Mouse (Mus musculus): ENCODE results near the gene Trappc6a. TPM values are rescaled to one million over a fixed set of nuclear protein-coding genes. Genes with fewer than 3 reads are reported as not detected.

Gene Trappc6a
- polyA plus RNA-seq, 1 experiment from 2014 or later: 73.2 TPM

DNA sequence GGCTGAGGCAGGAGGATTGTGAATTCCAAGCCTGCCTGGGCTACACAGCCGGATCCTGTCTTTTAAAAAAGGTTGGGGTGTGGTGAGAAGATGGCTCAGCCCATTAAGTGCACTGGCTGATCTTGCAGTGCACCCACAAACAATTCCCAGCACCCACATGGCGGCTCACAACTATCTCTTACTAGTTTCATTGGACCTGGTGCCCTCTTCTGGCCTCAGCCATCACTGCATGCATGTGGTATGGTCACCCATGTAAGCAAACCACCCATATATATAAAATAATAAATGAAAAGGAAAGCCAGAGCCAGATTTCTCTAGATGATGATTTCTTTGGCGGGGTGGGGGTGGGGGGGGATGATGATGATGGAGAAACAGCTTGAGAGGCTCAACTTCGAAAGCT lies 56.3 kb downstream of the Trappc6a start:
- Histone ChIP-seq H3K9me3 (replicated peaks) (no peaks in the 10 kb centered on the region; the same call in 1 of the 2 replicates), H3K4me2 (no peak overlapping the region), H3K36me3 (peaks cover 29% of the 10 kb centered on the region), H3K9ac (no peak overlapping the region), H3K4me3 (no peak overlapping the region), H3K27ac (no peak overlapping the region), H3K27me3 (no peaks in the 10 kb centered on the region), H3K4me1 (replicated peaks) (peaks cover 28% of the 10 kb centered on the region)
- ATAC-seq (replicated peaks; ENCODE audit: insufficient number of reproducible peaks, insufficient read depth, low FRiP score, low read depth): no peak
- WGBS: 95% methylated on average over 4 of the region's 4 CpGs

Other genes starting within 250 kb of the Trappc6a start
- gene Vasp, start 236.6 kb upstream of the Trappc6a start, polyA plus RNA-seq (2015; fragmentation: Nextera tagmentation; extraction: Ambion mirVana): 81.2 and 81.6 TPM in 2 replicates
- 0.11 and 0.16 TPM in 2 replicates for gene Ppm1n, start 228.3 kb upstream of the Trappc6a start, polyA plus RNA-seq (2015; fragmentation: Nextera tagmentation; extraction: Ambion mirVana)
- gene Rtn2, start 225.8 kb upstream of the Trappc6a start, polyA plus RNA-seq (2015; fragmentation: Nextera tagmentation; extraction: Ambion mirVana): 27.2 TPM in 2 replicates
- gene Fosb, start 198.3 kb upstream of the Trappc6a start, polyA plus RNA-seq (2015; fragmentation: Nextera tagmentation; extraction: Ambion mirVana): 0.20 and 0.47 TPM in 2 replicates
- 59.8 and 60.3 TPM in 2 replicates for gene Ercc1, start 163.6 kb upstream of the Trappc6a start, polyA plus RNA-seq (2015; fragmentation: Nextera tagmentation; extraction: Ambion mirVana)
- gene Cd3eap, start 148.9 kb upstream of the Trappc6a start, polyA plus RNA-seq (2015; fragmentation: Nextera tagmentation; extraction: Ambion mirVana): 13.6 and 15.5 TPM in 2 replicates
- gene Ppp1r13l, start 148.6 kb upstream of the Trappc6a start, polyA plus RNA-seq (2015; fragmentation: Nextera tagmentation; extraction: Ambion mirVana): 13.5 and 14.4 TPM in 2 replicates
- gene Ercc2, start 126.4 kb upstream of the Trappc6a start, polyA plus RNA-seq (2015; fragmentation: Nextera tagmentation; extraction: Ambion mirVana): 8.9 and 11.3 TPM in 2 replicates
- 3.0 and 4.3 TPM in 2 replicates for gene Klc3, start 104.3 kb upstream of the Trappc6a start, polyA plus RNA-seq (2015; fragmentation: Nextera tagmentation; extraction: Ambion mirVana)
- gene Ckm, start 103.6 kb upstream of the Trappc6a start, polyA plus RNA-seq (2015; fragmentation: Nextera tagmentation; extraction: Ambion mirVana): 1,612 and 2,052 TPM in 2 replicates
- gene Mark4, start 49.6 kb upstream of the Trappc6a start, polyA plus RNA-seq (2015; fragmentation: Nextera tagmentation; extraction: Ambion mirVana): 7.6 and 8.5 TPM in 2 replicates
- gene Exoc3l2, start 45.1 kb upstream of the Trappc6a start, polyA plus RNA-seq (2015; fragmentation: Nextera tagmentation; extraction: Ambion mirVana): 0.91 and 1.1 TPM in 2 replicates
- gene Bloc1s3, start within 50 bp of the Trappc6a start, polyA plus RNA-seq (2015; fragmentation: Nextera tagmentation; extraction: Ambion mirVana): 1.5 and 1.7 TPM in 2 replicates
- gene Nkpd1, start 9.4 kb downstream of the Trappc6a start, polyA plus RNA-seq (2015; fragmentation: Nextera tagmentation; extraction: Ambion mirVana): not detected in 2 replicates
- gene Ppp1r37, start 54.7 kb downstream of the Trappc6a start, polyA plus RNA-seq (2015; fragmentation: Nextera tagmentation; extraction: Ambion mirVana): 15.8 and 24.0 TPM in 2 replicates
- 0.38 and 0.42 TPM in 2 replicates for gene Zfp296, start 68.9 kb downstream of the Trappc6a start, polyA plus RNA-seq (2015; fragmentation: Nextera tagmentation; extraction: Ambion mirVana)
- gene Gemin7, start 69.2 kb downstream of the Trappc6a start, polyA plus RNA-seq (2015; fragmentation: Nextera tagmentation; extraction: Ambion mirVana): 111 and 131 TPM in 2 replicates
- 28.5 and 39.0 TPM in 2 replicates for gene Clasrp, start 96.1 kb downstream of the Trappc6a start, polyA plus RNA-seq (2015; fragmentation: Nextera tagmentation; extraction: Ambion mirVana)
- gene Relb, start 121.0 kb downstream of the Trappc6a start, polyA plus RNA-seq (2015; fragmentation: Nextera tagmentation; extraction: Ambion mirVana): 6.1 and 10.0 TPM in 2 replicates
- 67.3 and 83.2 TPM in 2 replicates for gene Clptm1, start 156.6 kb downstream of the Trappc6a start, polyA plus RNA-seq (2015; fragmentation: Nextera tagmentation; extraction: Ambion mirVana)
- gene Apoc2, start 169.5 kb downstream of the Trappc6a start, polyA plus RNA-seq (2015; fragmentation: Nextera tagmentation; extraction: Ambion mirVana): 2.0 and 7.9 TPM in 2 replicates
- 0.25 TPM in 1 of 2 replicates, not detected in the other for gene Gm44805, start 173.0 kb downstream of the Trappc6a start, polyA plus RNA-seq (2015; fragmentation: Nextera tagmentation; extraction: Ambion mirVana)
- 0.34 and 2.5 TPM in 2 replicates for gene Apoc4, start 173.1 kb downstream of the Trappc6a start, polyA plus RNA-seq (2015; fragmentation: Nextera tagmentation; extraction: Ambion mirVana)
- gene Apoc1, start 184.3 kb downstream of the Trappc6a start, polyA plus RNA-seq (2015; fragmentation: Nextera tagmentation; extraction: Ambion mirVana): 12.3 and 17.0 TPM in 2 replicates
- gene Apoe, start 190.8 kb downstream of the Trappc6a start, polyA plus RNA-seq (2015; fragmentation: Nextera tagmentation; extraction: Ambion mirVana): 596 and 739 TPM in 2 replicates
- gene Tomm40, start 207.0 kb downstream of the Trappc6a start, polyA plus RNA-seq (2015; fragmentation: Nextera tagmentation; extraction: Ambion mirVana): 142 and 164 TPM in 2 replicates
- gene Nectin2, start 242.1 kb downstream of the Trappc6a start, polyA plus RNA-seq (2015; fragmentation: Nextera tagmentation; extraction: Ambion mirVana): 66.5 and 81.4 TPM in 2 replicates

All from heart, embryonic 15.5 days (tissue).